ENCODE assay signal across 8 mouse cellular contexts in the genomic region with DNA sequence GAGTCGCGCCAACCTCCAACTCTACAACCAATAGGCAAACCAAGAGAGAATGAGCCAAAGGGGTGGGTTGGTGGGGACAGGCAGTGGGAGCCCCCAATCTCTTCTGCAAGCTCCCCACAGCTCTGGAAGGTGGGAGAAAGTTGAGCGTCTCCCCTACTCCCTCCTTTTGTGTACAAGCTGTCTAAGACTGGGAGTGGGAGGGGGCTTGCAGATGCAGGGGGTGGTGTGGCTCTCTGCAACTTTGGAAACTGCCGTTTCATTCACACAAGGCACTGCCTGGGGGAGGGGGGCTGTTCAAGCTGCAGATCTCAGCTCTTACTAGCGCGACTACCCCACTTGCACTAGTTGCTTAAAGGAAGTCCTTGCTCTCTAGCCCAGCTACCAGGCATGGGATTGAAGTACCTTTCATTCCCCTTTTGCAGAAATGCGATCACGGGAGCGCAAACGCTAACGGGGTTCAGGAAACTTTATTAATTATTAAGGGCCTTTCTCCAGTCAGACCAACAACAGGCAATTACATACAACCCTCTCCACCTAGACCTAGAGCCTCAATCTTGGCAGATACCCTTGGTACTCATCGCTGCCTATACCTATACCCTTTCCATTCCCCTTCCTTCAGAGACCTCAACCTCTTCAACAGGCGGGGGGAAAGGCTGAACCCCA. TPM values are rescaled to one million over a fixed set of nuclear protein-coding genes. Genes with fewer than 3 reads are reported as not detected.
DNase-seq lines count a peak whose midpoint lies in the region; ATAC-seq and TF ChIP-seq lines count a peak whose summit lies in the region.

No protein-coding gene starts in this region.

- peak overlapping the region; percentile 93 for H3K27ac ChIP-seq in olfactory bulb, adult 2 months (ENCODE audit: insufficient read depth, low read depth, low read length)

- TF ChIP-seq POLR2A in brain, embryonic 14.5 days (IDR thresholded peaks at IDR 0.05; ENCODE audit: borderline replicate concordance, extremely low read depth, insufficient read depth, insufficient read length, poor library complexity, severe bottlenecking): no peak
- no peak for TF ChIP-seq POLR2A in olfactory bulb, adult 2 months (IDR thresholded peaks at IDR 0.05; ENCODE audit: insufficient read depth, low read depth, low read length)

- DNase-seq in CD4-positive, CD25-positive, alpha-beta regulatory T cell, adult 2 months (ENCODE audit: low read depth, low spot score): peak; percentile 17
- DNase-seq in brain, embryonic 14.5 days (ENCODE audit: low read depth): peak; percentile 90
- peak; percentile 25 to 44 for DNase-seq in frontal cortex, postnatal 14 days (ENCODE audit: low spot score in 2 of 2)
- peak; percentile 34 for DNase-seq in kidney, adult 18-20 months
- peak; percentile 11 for DNase-seq in liver

- WGBS in olfactory bulb, adult 2 months: under 1% methylated on average over 13 of the region's 13 CpGs

- TF ChIP-seq CTCF in brain, embryonic 14.5 days (IDR thresholded peaks at IDR 0.05; ENCODE audit: borderline replicate concordance, extremely low read depth, insufficient read depth, insufficient read length): no peak
- no peak for TF ChIP-seq CTCF in olfactory bulb, adult 2 months (IDR thresholded peaks at IDR 0.05; ENCODE audit: insufficient read depth, low read depth, low read length)

- H3K4me1 ChIP-seq in olfactory bulb, adult 2 months (ENCODE audit: control insufficient read depth, insufficient read depth, low read length): peaks cover 19% of the 10 kb centered on the region

- peak overlapping the region; percentile 88 for H3K4me3 ChIP-seq in olfactory bulb, adult 2 months (ENCODE audit: insufficient read depth, low read depth, low read length)

- ATAC-seq in CD4-positive, CD25-positive, alpha-beta regulatory T cell, adult 4 months: no peak
- no peak for ATAC-seq in erythroid progenitor cell, adult 5-6 weeks (replicated peaks; ENCODE audit: low FRiP score, poor library complexity, severe bottlenecking)

RNA-seq across cellular contexts. Expression of a gene that starts 1.1 kb away (rescaled TPM):
- not detected for polyA plus RNA-seq in CD4-positive, CD25-positive, alpha-beta regulatory T cell, adult 4 months (2017; shearing (Covaris generic))
- 57.0 and 85.2 TPM in 2 replicates for polyA plus RNA-seq in brain, embryonic 14.5 days (2012; rRNA removed)
- polyA plus RNA-seq in olfactory bulb, adult 2 months (2012; ENCODE audit: insufficient read depth, insufficient read length, low replicate concordance, missing spikeins): not detected in 2 replicates
- not detected in 2 replicates for total RNA-seq in erythroid progenitor cell, adult 5-6 weeks (2015; ENCODE audit: low replicate concordance)
- total RNA-seq in erythroid progenitor cell, adult 5-6 weeks (2017; ENCODE audit: low replicate concordance): 1.0 TPM in 1 of 2 replicates, not detected in the other

Comparison
In these comparisons a context has a peak if more than half of its experiments do, and no peak if none do; other contexts are left out.
1. DNase-seq: peak in every context shown above with its lines; median percentile 90 in brain, embryonic 14.5 days; 34 in frontal cortex, postnatal 14 days; 34 in kidney, adult 18-20 months; 17 in CD4-positive, CD25-positive, alpha-beta regulatory T cell, adult 2 months; 11 in liver.